Comparison of ENCODE assay signal across 17 mouse cellular contexts in genomic region chr10:67180799-67181198, GRCm38 (mm10).
"Had no signal": no experiment of that assay in that cellular context is flagged by ENCODE, and none has a peak within 500 bp of the region (broad histone marks: within the 10 kb centered on the region; RNA-seq: fewer than 3 reads in every experiment).

No protein-coding gene starts in this region.

- DNase-seq: kidney, adult 9 months; kidney, postnatal 36 days; left cerebral cortex, postnatal 4 days; lung, embryonic 14.5 days; lung, postnatal 10 days; lung, postnatal 4 days; right cerebral cortex, postnatal 4 days; thymus, adult 2 months; thymus, postnatal 25 days had no signal

- H3K9me3 ChIP-seq: limb, embryonic 13.5 days; megakaryocyte, embryonic 14.5 days; midbrain, embryonic 15.5 days; neural tube, embryonic 12.5 days; stomach, embryonic 15.5 days had no signal

- ATAC-seq: midbrain, embryonic 15.5 days had no signal

- H3K27me3 ChIP-seq: limb, embryonic 13.5 days; megakaryocyte, embryonic 14.5 days; midbrain, embryonic 15.5 days; neural tube, embryonic 12.5 days; stomach, embryonic 15.5 days had no signal

- H3K4me1 ChIP-seq: neural tube, embryonic 12.5 days had no signal

- H3K4me2 ChIP-seq: limb, embryonic 13.5 days; lung, embryonic 14.5 days; midbrain, embryonic 11.5 days; midbrain, embryonic 15.5 days; neural tube, embryonic 12.5 days; stomach, embryonic 15.5 days had no signal

- H3K27ac ChIP-seq: kidney, postnatal 0 days; limb, embryonic 13.5 days; liver, embryonic 14.5 days; midbrain, embryonic 15.5 days; neural tube, embryonic 12.5 days; stomach, embryonic 15.5 days had no signal

- H3K36me3 ChIP-seq: limb, embryonic 13.5 days; midbrain, embryonic 15.5 days; neural tube, embryonic 12.5 days; stomach, embryonic 15.5 days had no signal

- H3K9ac ChIP-seq: limb, embryonic 13.5 days; liver, embryonic 14.5 days; lung, embryonic 14.5 days; midbrain, embryonic 15.5 days; neural tube, embryonic 12.5 days; stomach, embryonic 15.5 days had no signal

- H3K4me3 ChIP-seq: limb, embryonic 13.5 days; megakaryocyte, embryonic 14.5 days; midbrain, embryonic 15.5 days; neural tube, embryonic 12.5 days; stomach, embryonic 15.5 days had no signal
